Mouse (Mus musculus): ENCODE measurements around the gene Gm11237.
"Not testable (repeated sequence)": the region's sequence is repeated elsewhere in the genome, so short reads cannot be mapped to it uniquely, and the experiment has no call there.

Gene Gm11237

DNA sequence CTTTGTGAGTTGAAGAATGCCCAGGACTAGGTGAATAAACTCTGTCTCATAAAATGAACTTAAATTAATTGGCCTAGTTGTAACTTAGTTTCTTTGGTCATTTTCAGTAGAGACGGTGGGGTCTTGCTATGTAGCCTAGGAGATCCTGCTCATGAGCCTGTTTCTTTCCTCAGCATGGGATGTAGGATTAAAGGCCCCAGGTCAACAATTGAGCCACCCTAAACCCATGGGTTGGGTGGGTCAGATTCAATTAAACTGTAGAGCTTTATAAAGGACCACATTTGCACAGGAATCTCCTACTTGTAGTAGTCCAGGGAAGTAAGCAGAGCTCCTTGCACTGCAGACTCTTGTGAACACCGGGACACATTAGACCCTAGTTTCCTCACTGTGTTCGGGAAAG, at the start of gene Gm11237:
TSS of gene Gm11237 (plus strand) at position 301 of the 400 bp plus-strand sequence.
- not testable (repeated sequence) for DNase-seq

DNA sequence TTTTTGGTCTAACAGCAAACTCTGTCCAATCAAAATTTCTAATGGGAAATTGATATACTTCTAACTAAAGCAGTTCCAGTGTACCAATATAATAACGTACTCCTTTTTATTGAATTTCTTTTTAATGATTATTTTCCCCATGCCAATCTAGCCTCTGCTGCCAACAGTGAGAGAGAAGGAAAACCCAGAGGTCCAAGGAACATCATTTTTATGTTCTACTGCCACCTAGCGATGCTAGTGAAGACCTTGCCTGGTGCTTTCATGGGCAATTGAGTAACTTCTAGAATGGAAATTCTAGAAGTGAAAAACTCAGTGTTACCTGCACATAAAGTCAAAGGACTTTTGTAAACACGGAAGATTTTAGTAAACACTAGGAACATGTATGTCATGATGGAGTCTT, 23.5 kb upstream of the Gm11237 start:
- no peak for DNase-seq

DNA sequence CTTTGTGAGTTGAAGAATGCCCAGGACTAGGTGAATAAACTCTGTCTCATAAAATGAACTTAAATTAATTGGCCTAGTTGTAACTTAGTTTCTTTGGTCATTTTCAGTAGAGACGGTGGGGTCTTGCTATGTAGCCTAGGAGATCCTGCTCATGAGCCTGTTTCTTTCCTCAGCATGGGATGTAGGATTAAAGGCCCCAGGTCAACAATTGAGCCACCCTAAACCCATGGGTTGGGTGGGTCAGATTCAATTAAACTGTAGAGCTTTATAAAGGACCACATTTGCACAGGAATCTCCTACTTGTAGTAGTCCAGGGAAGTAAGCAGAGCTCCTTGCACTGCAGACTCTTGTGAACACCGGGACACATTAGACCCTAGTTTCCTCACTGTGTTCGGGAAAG, 15.2 kb upstream of the Gm11237 start, which contains the start of gene Gm11238:
TSS of gene Gm11238 (plus strand) at position 301 of the 400 bp plus-strand sequence.
- not testable (repeated sequence) for DNase-seq

GRCm38 (mm10) chr4:73637821-73638220, 15.0 kb downstream of the Gm11237 start, which contains the start of gene Gm11236:
Gene Gm11236 (plus strand): TSS chr4:73638121.
- not testable (repeated sequence) for DNase-seq

- DNase-seq: not testable (repeated sequence)
These were observed 39.1 kb downstream of the Gm11237 start for GRCm38 (mm10) chr4:73661864-73662263.

- DNase-seq: not testable (repeated sequence)
These were observed 45.3 kb downstream of the Gm11237 start, which contains the start of gene Gm11239 for GRCm38 (mm10) chr4:73668054-73668453. Gene Gm11239 (plus strand): TSS chr4:73668354.
